In genomic region chr11:44616788-44617712, GRCm38 (mm10) we compare ENCODE assay signal across 8 mouse cellular contexts. TPM values are rescaled to one million over a fixed set of nuclear protein-coding genes. Genes with fewer than 3 reads are reported as not detected.
DNase-seq lines count a peak whose midpoint lies in the region; ATAC-seq and TF ChIP-seq lines count a peak whose summit lies in the region.

Gene Ebf1 (plus strand): TSS chr11:44617317.

- peaks cover 2% of the 10 kb centered on the region; the same call in 1 of the 2 replicates for H3K27me3 ChIP-seq in hindbrain, embryonic 16.5 days (replicated peaks; ENCODE audit: control insufficient read depth, insufficient read depth, low read length)
- H3K27me3 ChIP-seq in limb, embryonic 12.5 days = peaks cover 71% of the 10 kb centered on the region
- H3K27me3 ChIP-seq in midbrain, embryonic 14.5 days (ENCODE audit: control insufficient read depth, insufficient read depth, low read length) = peaks cover 42% of the 10 kb centered on the region
- peaks cover 2% of the 10 kb centered on the region; the same call in 1 of the 2 replicates for H3K27me3 ChIP-seq in spleen, adult 2 months (ENCODE audit: control insufficient read depth, insufficient read depth, low read length)

- peak; percentile 89 for ATAC-seq in common myeloid progenitor, adult 5-6 weeks (replicated peaks; ENCODE audit: low read depth, poor library complexity, severe bottlenecking)
- ATAC-seq in hindbrain, embryonic 16.5 days = peak; percentile 98
- ATAC-seq in limb, embryonic 12.5 days (ENCODE audit: insufficient number of reproducible peaks, insufficient read depth, low FRiP score, low TSS enrichment, low read depth) = peak; percentile 91
- peak; percentile 95 for ATAC-seq in midbrain, embryonic 14.5 days (ENCODE audit: low FRiP score, low TSS enrichment)

- WGBS in hindbrain, embryonic 16.5 days = under 1% methylated on average over 31 of the region's 31 CpGs
- WGBS in limb, embryonic 12.5 days = under 1% methylated on average over 31 of the region's 31 CpGs
- 0% methylated on average over 31 of the region's 31 CpGs for WGBS in midbrain, embryonic 14.5 days
- under 1% methylated on average over 31 of the region's 31 CpGs for WGBS in spleen, adult 2 months

- H3K4me3 ChIP-seq in hindbrain, embryonic 16.5 days (ENCODE audit: low read length) = peak within 1 kb of the TSS; percentile 66
- H3K4me3 ChIP-seq in limb, embryonic 12.5 days (replicated peaks) = peak within 1 kb of the TSS; percentile 76
- peak within 1 kb of the TSS; percentile 64 for H3K4me3 ChIP-seq in midbrain, embryonic 14.5 days (replicated peaks; ENCODE audit: low read depth, low read length)
- H3K4me3 ChIP-seq in spleen, adult 2 months (ENCODE audit: extremely low read depth, insufficient read depth, insufficient read length) = peak within 1 kb of the TSS; percentile 72

- peak; percentile 76 for TF ChIP-seq POLR2A in spleen, adult 2 months (IDR thresholded peaks at IDR 0.05; ENCODE audit: low read depth, low read length)

- H3K9me3 ChIP-seq in hindbrain, embryonic 16.5 days (ENCODE audit: control insufficient read depth, low read length) = no peaks in the 10 kb centered on the region
- no peaks in the 10 kb centered on the region for H3K9me3 ChIP-seq in limb, embryonic 12.5 days
- H3K9me3 ChIP-seq in midbrain, embryonic 14.5 days (ENCODE audit: control insufficient read depth, low read length) = no peaks in the 10 kb centered on the region

- H3K36me3 ChIP-seq in hindbrain, embryonic 16.5 days (ENCODE audit: control insufficient read depth, insufficient read depth, low read length) = no peaks in the 10 kb centered on the region
- peaks cover 11% of the 10 kb centered on the region; the same call in 1 of the 2 replicates for H3K36me3 ChIP-seq in limb, embryonic 12.5 days
- H3K36me3 ChIP-seq in midbrain, embryonic 14.5 days (ENCODE audit: control insufficient read depth, insufficient read depth, low read length) = no peaks in the 10 kb centered on the region
- peaks cover 9% of the 10 kb centered on the region; the same call in 1 of the 2 replicates for H3K36me3 ChIP-seq in spleen, adult 2 months (ENCODE audit: control insufficient read depth, insufficient read depth, low read length)

- DNase-seq in urinary bladder, adult 18-20 months (ENCODE audit: low spot score in 2 of 2) = peak; percentile 62 to 82
- no peak for DNase-seq in urinary bladder, adult 2 months (ENCODE audit: low spot score)
- DNase-seq in gastrocnemius, adult 8-10 months (ENCODE audit: low spot score in 2 of 2) = peak; percentile 90 to 92
- peak; percentile 96 for DNase-seq in midbrain, embryonic 14.5 days
- peak; percentile 88 to 92 for DNase-seq in spleen, adult 2 months (ENCODE audit: low read depth in 1 of 2, low spot score in 2 of 2)

- TF ChIP-seq CTCF in spleen, adult 2 months (IDR thresholded peaks at IDR 0.05; ENCODE audit: extremely low read depth, insufficient read depth, insufficient read length, insufficient replicate concordance) = no peak

- peak within 1 kb of the TSS; percentile 83 for H3K9ac ChIP-seq in hindbrain, embryonic 16.5 days (ENCODE audit: low read depth, low read length)
- H3K9ac ChIP-seq in limb, embryonic 12.5 days (replicated peaks) = peak within 1 kb of the TSS; percentile 96
- peak within 1 kb of the TSS; percentile 86 for H3K9ac ChIP-seq in midbrain, embryonic 14.5 days (replicated peaks; ENCODE audit: low read length)

- peaks cover 17% of the 10 kb centered on the region for H3K4me1 ChIP-seq in hindbrain, embryonic 16.5 days (ENCODE audit: control insufficient read depth, insufficient read depth, low read depth, low read length)
- peaks cover 55% of the 10 kb centered on the region for H3K4me1 ChIP-seq in limb, embryonic 12.5 days (replicated peaks)
- H3K4me1 ChIP-seq in midbrain, embryonic 14.5 days (ENCODE audit: control insufficient read depth, insufficient read depth, low read length) = peaks cover 24% of the 10 kb centered on the region
- peaks cover 10% of the 10 kb centered on the region for H3K4me1 ChIP-seq in spleen, adult 2 months (ENCODE audit: control insufficient read depth, insufficient read depth, insufficient read length)

- H3K4me2 ChIP-seq in hindbrain, embryonic 16.5 days (ENCODE audit: low read length) = peak within 1 kb of the TSS; percentile 74
- peak within 1 kb of the TSS; percentile 82 for H3K4me2 ChIP-seq in limb, embryonic 12.5 days
- H3K4me2 ChIP-seq in midbrain, embryonic 14.5 days (ENCODE audit: low read length) = peak within 1 kb of the TSS; percentile 84

- H3K27ac ChIP-seq in hindbrain, embryonic 16.5 days (ENCODE audit: low read depth, low read length) = peak within 1 kb of the TSS; percentile 93
- peak within 1 kb of the TSS; percentile 98 for H3K27ac ChIP-seq in limb, embryonic 12.5 days
- H3K27ac ChIP-seq in midbrain, embryonic 14.5 days (replicated peaks; ENCODE audit: low read depth, low read length) = peak within 1 kb of the TSS; percentile 92
- peak within 1 kb of the TSS; percentile 98 for H3K27ac ChIP-seq in spleen, adult 2 months (ENCODE audit: insufficient read depth, low read length)

RNA-seq across cellular contexts. Expression of gene Ebf1, which starts in this region (rescaled TPM):
- polyA plus RNA-seq in urinary bladder, adult 2 months (2012; rRNA removed) = 9.6 and 10.6 TPM in 2 replicates
- not detected in 2 replicates for total RNA-seq in common myeloid progenitor, adult 5-6 weeks (2017)
- 1 to 10 TPM; 5.1 to 8.0 (median 6.2) TPM for total RNA-seq in gastrocnemius, adult 8-10 months (2022)
- polyA plus RNA-seq in hindbrain, embryonic 16.5 days (2015; fragmentation: Nextera tagmentation; extraction: Ambion mirVana) = 106 and 111 TPM in 2 replicates
- polyA plus RNA-seq in limb, embryonic 12.5 days (2016; fragmentation: Nextera tagmentation; extraction: Ambion mirVana) = 93.3 and 95.7 TPM in 2 replicates
- polyA plus RNA-seq in midbrain, embryonic 14.5 days (2014; fragmentation: Nextera tagmentation; extraction: Ambion mirVana) = 98.3 and 112 TPM in 2 replicates
- polyA plus RNA-seq in spleen, adult 2 months (2012; rRNA removed) = 26.6 and 40.1 TPM in 2 replicates

Comparison
In these comparisons a context has a peak if more than half of its experiments do, and no peak if none do; other contexts are left out.
1. Peak in ATAC-seq in common myeloid progenitor, adult 5-6 weeks; RNA of the gene not detected or under 1 TPM.